Mouse (Mus musculus) frontal cortex, adult 2 months (tissue): ENCODE measurements at regions not wholly inside any gene's neighbourhood (a gene's known extent, or its start where the extent isn't known, plus 50 kb on each side); places are given as distances from the start of the nearest gene placed in this dataset.

Experiments
- DNase-seq, 2 experiments: peaks; one replicate each; pipeline ENCODE4 v3.0.0; 2022; ENCODE audit warnings: low spot score in 1 of 2; ENCODE audit errors: extremely low spot score in 1 of 2

GRCm38 (mm10) chr15:25137091-25137490 lies 276.5 kb downstream of the Basp1 start:
- DNase-seq = no peak

- DNase-seq = no peak
These were observed 277.9 kb downstream of the Basp1 start for GRCm38 (mm10) chr15:25135471-25136262.

GRCm38 (mm10) chr15:25130096-25130495 lies 283.5 kb downstream of the Basp1 start:
- DNase-seq = no peak

GRCm38 (mm10) chr15:25129572-25129971 lies 284.0 kb downstream of the Basp1 start:
- DNase-seq = no peak

GRCm38 (mm10) chr15:25120441-25120840 lies 293.1 kb downstream of the Basp1 start:
- DNase-seq = peak; percentile 26 to 64

GRCm38 (mm10) chr15:25117980-25118379 lies 295.6 kb downstream of the Basp1 start:
- no peak for DNase-seq

GRCm38 (mm10) chr15:25102727-25103126 lies 310.8 kb downstream of the Basp1 start:
- DNase-seq = no peak

GRCm38 (mm10) chr15:25093758-25094157 lies 319.8 kb downstream of the Basp1 start:
- DNase-seq = no peak

- DNase-seq = no peak
These were observed 343.9 kb downstream of the Basp1 start for GRCm38 (mm10) chr15:25069701-25070100.

GRCm38 (mm10) chr15:25059347-25059746 lies 354.2 kb downstream of the Basp1 start:
- no peak for DNase-seq

GRCm38 (mm10) chr15:25047875-25048274 lies 365.7 kb downstream of the Basp1 start:
- DNase-seq = peak in 1 of 2 experiments; percentile 62

- DNase-seq = no peak
These were observed 366.9 kb downstream of the Basp1 start for GRCm38 (mm10) chr15:25046514-25047138.

- DNase-seq = peak; percentile 50 to 72
These were observed 377.3 kb downstream of the Basp1 start for GRCm38 (mm10) chr15:25036231-25036630.

- DNase-seq = no peak
These were observed 385.7 kb downstream of the Basp1 start for GRCm38 (mm10) chr15:25027865-25028264.

GRCm38 (mm10) chr15:25026786-25027461 lies 386.6 kb downstream of the Basp1 start:
- peak in 1 of 2 experiments; percentile 53 for DNase-seq

- DNase-seq = no peak
These were observed 387.2 kb downstream of the Basp1 start for GRCm38 (mm10) chr15:25026351-25026750.

GRCm38 (mm10) chr15:25020916-25021315 lies 392.6 kb downstream of the Basp1 start:
- DNase-seq = no peak

- DNase-seq = peak; percentile 41 to 73
These were observed 394.1 kb downstream of the Basp1 start for GRCm38 (mm10) chr15:25019352-25019941.

GRCm38 (mm10) chr15:25018937-25019336 lies 394.6 kb downstream of the Basp1 start:
- DNase-seq = no peak

GRCm38 (mm10) chr15:25007720-25008119 lies 405.8 kb downstream of the Basp1 start:
- DNase-seq = no peak

GRCm38 (mm10) chr15:25000171-25000570 lies 413.4 kb downstream of the Basp1 start:
- no peak for DNase-seq
